Mouse (Mus musculus): ENCODE results near the gene Yes1.
"Not testable (repeated sequence)": the region's sequence is repeated elsewhere in the genome, so short reads cannot be mapped to it uniquely, and the experiment has no call there.

GRCm38 (mm10) chr5:32733892-32734291, 122.9 kb downstream of the Yes1 start:
- not testable (repeated sequence) for TF ChIP-seq CTCF (IDR thresholded peaks at IDR 0.05; ENCODE audit: borderline replicate concordance, control insufficient read depth, extremely low read depth, insufficient read depth, low read length, poor library complexity); POLR2A (IDR thresholded peaks at IDR 0.05; ENCODE audit: control insufficient read depth, extremely low read depth, insufficient read depth, low read length, poor library complexity)
